15 mouse cellular contexts compared by ENCODE assay signal in the genomic region with DNA sequence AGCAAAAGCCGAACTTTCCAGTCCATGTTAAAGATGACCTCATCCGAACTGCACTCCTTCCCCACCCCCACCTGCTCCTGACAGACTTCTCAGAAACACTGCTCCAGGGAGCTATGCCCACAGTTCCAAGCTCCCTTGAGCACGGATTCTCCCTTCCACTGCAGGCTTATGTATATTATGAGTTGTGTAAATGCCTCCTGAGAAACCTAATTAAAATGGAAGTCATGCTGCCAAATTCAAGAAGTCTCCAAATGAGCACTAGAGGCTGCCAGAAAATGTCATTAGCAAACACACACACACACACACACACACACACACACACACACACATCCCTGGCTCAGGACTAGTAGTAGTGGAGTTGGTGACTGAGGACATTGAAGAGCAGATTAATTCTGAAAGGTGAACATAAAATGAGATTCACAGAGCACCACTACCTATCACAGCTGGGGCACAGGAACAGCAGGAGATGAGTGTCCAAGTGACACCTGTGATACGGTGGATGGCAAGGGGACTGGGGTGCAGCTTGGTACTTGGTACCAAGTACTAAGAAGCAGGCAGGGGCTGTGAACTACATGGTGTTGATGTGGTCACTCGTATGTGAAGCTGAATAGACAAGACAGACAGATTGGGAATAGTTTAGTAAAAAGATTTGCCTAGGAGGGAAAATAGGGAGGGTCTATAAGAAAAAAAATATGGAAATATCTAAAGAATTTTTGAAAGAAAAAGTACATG.
A peak's percentile ranks its signal among the peaks of the same experiment; 100 is the strongest.
DNase-seq lines count a peak whose midpoint lies in the region; ATAC-seq lines count a peak whose summit lies in the region.
"Had no signal": no experiment of that assay in that cellular context is flagged by ENCODE, and none has a peak within 500 bp of the region (broad histone marks: within the 10 kb centered on the region; RNA-seq: fewer than 3 reads in every experiment).

No protein-coding gene starts in this region.

- DNase-seq in forebrain, embryonic 14.5 days (ENCODE audit: low spot score) = peak; percentile 81
- DNase-seq in forebrain, embryonic 10.5 days (ENCODE audit: extremely low spot score, low spot score) = no peak
- peak; percentile 54 for DNase-seq in left cerebral cortex, postnatal 4 days
- no peak for DNase-seq in left cerebral cortex, postnatal 36 days (ENCODE audit: low spot score in 2 of 2)
- peak; percentile 33 for DNase-seq in NIH3T3 (ENCODE audit: low read depth)
- peak; percentile 40 to 51 for DNase-seq in cerebellum, postnatal 14 days
- DNase-seq in layer of hippocampus, adult 8-10 months (ENCODE audit: low spot score in 2 of 2) = no peak
- no peak for DNase-seq in urinary bladder, adult 2 months (ENCODE audit: low spot score)
- DNase-seq: gastrocnemius, adult 2 months; kidney, adult 9 months; liver; lung, adult 2 months had no signal

- intact Hi-C loops in left cerebral cortex, postnatal 4 days (cut with DNase I) = no loop called here
- intact Hi-C loops in left cerebral cortex, postnatal 36 days (cut with DNase I) = no loop called here

- H3K36me3 ChIP-seq in forebrain, embryonic 14.5 days (ENCODE audit: control insufficient read depth, insufficient read depth, low read length) = no peaks in the 10 kb centered on the region
- H3K36me3 ChIP-seq in forebrain, embryonic 10.5 days (replicated peaks) = no peaks in the 10 kb centered on the region

- no peak overlapping the region for H3K9ac ChIP-seq in forebrain, embryonic 14.5 days (ENCODE audit: low read length)

- H3K27me3 ChIP-seq in forebrain, embryonic 14.5 days (replicated peaks; ENCODE audit: control insufficient read depth, insufficient read depth, low read length) = no peaks in the 10 kb centered on the region
- no peaks in the 10 kb centered on the region for H3K27me3 ChIP-seq in forebrain, embryonic 10.5 days (ENCODE audit: poor library complexity, severe bottlenecking)

- ATAC-seq in forebrain, embryonic 14.5 days = peak; percentile 89
- ATAC-seq: CD4-positive, CD25-positive, alpha-beta regulatory T cell, adult 4 months had no signal

- H3K4me2 ChIP-seq in forebrain, embryonic 14.5 days (ENCODE audit: low read length) = no peak overlapping the region

- no peaks in the 10 kb centered on the region for H3K9me3 ChIP-seq in forebrain, embryonic 14.5 days (replicated peaks; ENCODE audit: control insufficient read depth, low read length)
- H3K9me3 ChIP-seq in forebrain, embryonic 10.5 days = no peaks in the 10 kb centered on the region

- H3K4me1 ChIP-seq in forebrain, embryonic 14.5 days (ENCODE audit: control insufficient read depth, insufficient read depth, low read length) = no peaks in the 10 kb centered on the region
- H3K4me1 ChIP-seq in forebrain, embryonic 10.5 days = 0 out of 2 replicates have a peak, but pooled peaks cover 4% of the 10 kb centered on the region

- 47% methylated on average over 4 of the region's 5 CpGs for WGBS in forebrain, embryonic 14.5 days
- WGBS in forebrain, embryonic 10.5 days = 76% methylated on average over 5 of the region's 5 CpGs

- no peak overlapping the region for H3K4me3 ChIP-seq in forebrain, embryonic 14.5 days (ENCODE audit: low read depth, low read length)
- no peak overlapping the region for H3K4me3 ChIP-seq in forebrain, embryonic 10.5 days
- H3K4me3 ChIP-seq: gastrocnemius, adult 2 months; left cerebral cortex, adult 2 months; myocyte had no signal

- no peak overlapping the region for H3K27ac ChIP-seq in forebrain, embryonic 14.5 days (ENCODE audit: low read depth, low read length)
- no peak overlapping the region for H3K27ac ChIP-seq in forebrain, embryonic 10.5 days
- H3K27ac ChIP-seq: gastrocnemius, adult 2 months; left cerebral cortex, adult 2 months had no signal

Comparison
In these comparisons a context has a peak if more than half of its experiments do, and no peak if none do; other contexts are left out.
1. DNase-seq: peak in forebrain, embryonic 14.5 days (single experiment), left cerebral cortex, postnatal 4 days (single experiment), NIH3T3 (single experiment) and cerebellum, postnatal 14 days (2 of 2); none in forebrain, embryonic 10.5 days (single experiment), left cerebral cortex, postnatal 36 days (0 of 2), layer of hippocampus, adult 8-10 months (0 of 2) and urinary bladder, adult 2 months (single experiment).